ENCODE assay signal across 15 mouse cellular contexts in genomic region chr4:45505671-45506070, GRCm38 (mm10). TPM values are rescaled to one million over a fixed set of nuclear protein-coding genes. Genes with fewer than 3 reads are reported as not detected.
DNase-seq lines count a peak whose midpoint lies in the region; ATAC-seq and TF ChIP-seq lines count a peak whose summit lies in the region.
"Had no signal": no experiment of that assay in that cellular context is flagged by ENCODE, and none has a peak within 500 bp of the region (broad histone marks: within the 10 kb centered on the region; RNA-seq: fewer than 3 reads in every experiment).

No protein-coding gene starts in this region.

- peak overlapping the region; percentile 97 for H3K27ac ChIP-seq in heart, embryonic 13.5 days (replicated peaks)
- peak overlapping the region; percentile 60 for H3K27ac ChIP-seq in kidney, adult 2 months (ENCODE audit: insufficient read depth, low read depth, low read length)
- H3K27ac ChIP-seq in intestine, postnatal 0 days (ENCODE audit: low read depth, low read length): peak overlapping the region; percentile 42
- H3K27ac ChIP-seq: limb, embryonic 12.5 days; midbrain, embryonic 12.5 days had no signal

- peak overlapping the region; percentile 56; the same call in 1 of the 2 replicates for H3K4me2 ChIP-seq in heart, embryonic 13.5 days
- H3K4me2 ChIP-seq in intestine, postnatal 0 days (replicated peaks; ENCODE audit: low read depth): 0 out of 2 replicates have a peak overlapping the region, but pooled peaks have one; percentile 10
- H3K4me2 ChIP-seq: limb, embryonic 12.5 days; midbrain, embryonic 12.5 days had no signal

- 77% methylated on average over 2 of the region's 2 CpGs for WGBS in heart, embryonic 13.5 days
- 57% methylated on average over 2 of the region's 2 CpGs for WGBS in kidney, adult 2 months
- 45% methylated on average over 2 of the region's 2 CpGs for WGBS in intestine, postnatal 0 days

- TF ChIP-seq POLR2A in kidney, adult 2 months (IDR thresholded peaks at IDR 0.05; ENCODE audit: low read depth, low read length): no peak

- no peak for TF ChIP-seq CTCF in kidney, adult 2 months (conservative IDR thresholded peaks at IDR 0.05; ENCODE audit: insufficient read depth, insufficient read length, low read depth, low read length)
- no peak for TF ChIP-seq CTCF in intestine, postnatal 0 days (IDR thresholded peaks at IDR 0.05; ENCODE audit: low read depth)

- H3K4me1 ChIP-seq in heart, embryonic 13.5 days: peaks cover 96% of the 10 kb centered on the region
- H3K4me1 ChIP-seq in kidney, adult 2 months (ENCODE audit: control insufficient read depth, insufficient read depth, low read length): peaks cover 89% of the 10 kb centered on the region
- peaks cover 31% of the 10 kb centered on the region for H3K4me1 ChIP-seq in intestine, postnatal 0 days (replicated peaks; ENCODE audit: control insufficient read depth, insufficient read depth, low read length)

- H3K36me3 ChIP-seq in heart, embryonic 13.5 days: no peaks in the 10 kb centered on the region
- H3K36me3 ChIP-seq in kidney, adult 2 months (ENCODE audit: control insufficient read depth, insufficient read depth, low read length): no peaks in the 10 kb centered on the region
- H3K36me3 ChIP-seq in intestine, postnatal 0 days (ENCODE audit: control insufficient read depth, insufficient read depth): no peaks in the 10 kb centered on the region
- H3K36me3 ChIP-seq: limb, embryonic 12.5 days; midbrain, embryonic 12.5 days had no signal

- no peak overlapping the region for H3K4me3 ChIP-seq in heart, embryonic 13.5 days
- no peak overlapping the region for H3K4me3 ChIP-seq in kidney, adult 2 months (ENCODE audit: insufficient read depth, low read depth, low read length)
- no peak overlapping the region for H3K4me3 ChIP-seq in intestine, postnatal 0 days (ENCODE audit: low read depth, low read length)
- H3K4me3 ChIP-seq: limb, embryonic 12.5 days; midbrain, embryonic 12.5 days; myocyte had no signal

- no peak for DNase-seq in heart, adult 9 months (ENCODE audit: low spot score in 2 of 2)
- peak; percentile 91 for DNase-seq in kidney, adult 2 months
- DNase-seq in kidney, postnatal 10 days: no peak
- peak; percentile 73 for DNase-seq in kidney, postnatal 14 days
- no peak for DNase-seq in frontal cortex, postnatal 14 days (ENCODE audit: low spot score in 2 of 2)
- DNase-seq: cerebellum, postnatal 10 days; heart, postnatal 4 days; lung, postnatal 36 days; right cerebral cortex, adult 18-20 months; thymus, adult 18-20 months had no signal

- H3K9ac ChIP-seq in heart, embryonic 13.5 days: peak overlapping the region; percentile 75
- H3K9ac ChIP-seq in intestine, postnatal 0 days (ENCODE audit: low read depth, low read length): no peak overlapping the region
- H3K9ac ChIP-seq: limb, embryonic 12.5 days; midbrain, embryonic 12.5 days had no signal

- ATAC-seq in heart, embryonic 13.5 days (ENCODE audit: extremely low read depth, insufficient number of reproducible peaks, low FRiP score, low TSS enrichment): no peak
- ATAC-seq in intestine, postnatal 0 days: no peak

- H3K27me3 ChIP-seq in heart, embryonic 13.5 days (replicated peaks): no peaks in the 10 kb centered on the region
- no peaks in the 10 kb centered on the region for H3K27me3 ChIP-seq in kidney, adult 2 months (replicated peaks; ENCODE audit: control insufficient read depth, insufficient read depth, low read length)
- no peaks in the 10 kb centered on the region for H3K27me3 ChIP-seq in intestine, postnatal 0 days (replicated peaks; ENCODE audit: control insufficient read depth, insufficient read depth, low read length)

- H3K9me3 ChIP-seq in heart, embryonic 13.5 days: no peaks in the 10 kb centered on the region
- H3K9me3 ChIP-seq in intestine, postnatal 0 days (ENCODE audit: control insufficient read depth): no peaks in the 10 kb centered on the region
- H3K9me3 ChIP-seq: limb, embryonic 12.5 days; midbrain, embryonic 12.5 days had no signal

RNA-seq across cellular contexts. Expression of gene Shb, which starts 26.6 kb away (rescaled TPM):
- polyA plus RNA-seq in heart, embryonic 13.5 days (2015; fragmentation: Nextera tagmentation; extraction: Ambion mirVana): 8.6 and 8.8 TPM in 2 replicates
- 57.1 and 59.4 TPM in 2 replicates for polyA plus RNA-seq in kidney, adult 2 months (2012; rRNA removed)
- 7.2 and 7.5 TPM in 2 replicates for polyA plus RNA-seq in intestine, postnatal 0 days (2015; fragmentation: Nextera tagmentation; extraction: Ambion mirVana)

Comparison
In these comparisons a context has a peak if more than half of its experiments do, and no peak if none do; other contexts are left out.
1. DNase-seq: peak in kidney, adult 2 months (single experiment) and kidney, postnatal 14 days (single experiment); none in heart, adult 9 months (0 of 2), kidney, postnatal 10 days (single experiment) and frontal cortex, postnatal 14 days (0 of 2).
2. H3K27ac ChIP-seq: peak in every context shown above with its lines; median percentile 97 in heart, embryonic 13.5 days; 60 in kidney, adult 2 months; 42 in intestine, postnatal 0 days.